Mouse (Mus musculus): ENCODE results near the gene Hist1h4d. TPM values are rescaled to one million over a fixed set of nuclear protein-coding genes. Genes with fewer than 3 reads are reported as not detected.
"Not testable (repeated sequence)": the region's sequence is repeated elsewhere in the genome, so short reads cannot be mapped to it uniquely, and the experiment has no call there.

The Hist1h4d gene
- polyA plus RNA-seq, 1 experiment from 2014 or later = 102 TPM

DNA sequence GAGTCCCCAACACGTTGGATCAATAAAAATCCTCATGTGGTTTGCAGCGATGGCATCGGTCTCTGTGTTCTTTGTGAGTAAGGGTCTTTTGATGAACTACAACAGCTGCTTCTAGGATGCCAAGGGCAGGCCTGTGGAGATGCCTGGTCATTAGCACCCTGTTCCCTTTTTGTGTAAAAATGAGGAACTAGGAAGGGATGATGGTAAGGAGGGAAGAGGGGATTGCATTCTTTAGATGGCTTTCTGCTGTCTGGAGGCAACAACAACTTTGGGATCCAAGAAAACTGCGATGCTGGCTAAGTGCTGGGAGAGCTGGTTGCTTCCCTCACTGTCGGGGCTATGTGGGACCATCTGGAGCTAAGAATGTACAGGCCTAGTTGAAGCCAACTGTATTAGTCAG is 43.1 kb upstream of the Hist1h4d start:
- H3K27ac ChIP-seq (ENCODE audit: low read length) = no peak overlapping the region
- no peak overlapping the region for H3K9ac ChIP-seq (replicated peaks; ENCODE audit: low read length)
- H3K4me1 ChIP-seq (ENCODE audit: insufficient read depth, low read length) = peaks cover 28% of the 10 kb centered on the region

GRCm38 (mm10) chr13:23539821-23540220 is 41.6 kb upstream of the Hist1h4d start:
- H3K9ac ChIP-seq (replicated peaks; ENCODE audit: low read length); H3K27ac ChIP-seq (ENCODE audit: low read length); H3K27me3 ChIP-seq (ENCODE audit: insufficient read depth, low read length); H3K4me2 ChIP-seq (replicated peaks; ENCODE audit: low read depth, low read length); H3K9me3 ChIP-seq (ENCODE audit: low read length); H3K36me3 ChIP-seq (ENCODE audit: insufficient read depth, low read length); H3K4me3 ChIP-seq (ENCODE audit: low read length); ATAC-seq (ENCODE audit: low FRiP score, low TSS enrichment): not testable (repeated sequence)
- WGBS = 67% methylated on average over 1 of the region's 1 CpGs
- H3K4me1 ChIP-seq (ENCODE audit: insufficient read depth, low read length) = peaks cover 20% of the 10 kb centered on the region

More for the DNA sequence above, 43.1 kb upstream of the Hist1h4d start:
- no peak overlapping the region for H3K4me2 ChIP-seq (replicated peaks; ENCODE audit: low read depth, low read length)
- no peaks in the 10 kb centered on the region for H3K27me3 ChIP-seq (ENCODE audit: insufficient read depth, low read length)
- WGBS = 63% methylated on average over 5 of the region's 5 CpGs
- ATAC-seq (ENCODE audit: low FRiP score, low TSS enrichment) = no peak
- no peaks in the 10 kb centered on the region for H3K36me3 ChIP-seq (ENCODE audit: insufficient read depth, low read length)
- no peaks in the 10 kb centered on the region for H3K9me3 ChIP-seq (ENCODE audit: low read length)
- H3K4me3 ChIP-seq (ENCODE audit: low read length) = no peak overlapping the region

GRCm38 (mm10) chr13:23541497-23541896 is 39.9 kb upstream of the Hist1h4d start:
- 82% methylated on average over 3 of the region's 3 CpGs for WGBS
- no peak overlapping the region for H3K9ac ChIP-seq (replicated peaks; ENCODE audit: low read length)
- peaks cover 15% of the 10 kb centered on the region for H3K4me1 ChIP-seq (ENCODE audit: insufficient read depth, low read length)
- no peak overlapping the region for H3K4me2 ChIP-seq (replicated peaks; ENCODE audit: low read depth, low read length)
- H3K9me3 ChIP-seq (ENCODE audit: low read length) = no peaks in the 10 kb centered on the region
- H3K36me3 ChIP-seq (ENCODE audit: insufficient read depth, low read length) = no peaks in the 10 kb centered on the region
- no peak overlapping the region for H3K4me3 ChIP-seq (ENCODE audit: low read length)
- H3K27ac ChIP-seq (ENCODE audit: low read length) = no peak overlapping the region
- ATAC-seq (ENCODE audit: low FRiP score, low TSS enrichment) = no peak
- H3K27me3 ChIP-seq (ENCODE audit: insufficient read depth, low read length) = no peaks in the 10 kb centered on the region

- Histone ChIP-seq H3K9ac (replicated peaks; ENCODE audit: low read length) (peak overlapping the region; percentile 74), H3K27ac (ENCODE audit: low read length) (peak overlapping the region; percentile 92), H3K4me3 (ENCODE audit: low read length) (peak overlapping the region; percentile 54), H3K4me2 (replicated peaks; ENCODE audit: low read depth, low read length) (peak overlapping the region; percentile 56)
- 4% methylated on average over 3 of the region's 3 CpGs for WGBS
- H3K4me1 ChIP-seq (ENCODE audit: insufficient read depth, low read length); ATAC-seq (ENCODE audit: low FRiP score, low TSS enrichment); H3K9me3 ChIP-seq (ENCODE audit: low read length); H3K36me3 ChIP-seq (ENCODE audit: insufficient read depth, low read length); H3K27me3 ChIP-seq (ENCODE audit: insufficient read depth, low read length): not testable (repeated sequence)
These were observed 39.0 kb upstream of the Hist1h4d start for GRCm38 (mm10) chr13:23542225-23542980.

DNA sequence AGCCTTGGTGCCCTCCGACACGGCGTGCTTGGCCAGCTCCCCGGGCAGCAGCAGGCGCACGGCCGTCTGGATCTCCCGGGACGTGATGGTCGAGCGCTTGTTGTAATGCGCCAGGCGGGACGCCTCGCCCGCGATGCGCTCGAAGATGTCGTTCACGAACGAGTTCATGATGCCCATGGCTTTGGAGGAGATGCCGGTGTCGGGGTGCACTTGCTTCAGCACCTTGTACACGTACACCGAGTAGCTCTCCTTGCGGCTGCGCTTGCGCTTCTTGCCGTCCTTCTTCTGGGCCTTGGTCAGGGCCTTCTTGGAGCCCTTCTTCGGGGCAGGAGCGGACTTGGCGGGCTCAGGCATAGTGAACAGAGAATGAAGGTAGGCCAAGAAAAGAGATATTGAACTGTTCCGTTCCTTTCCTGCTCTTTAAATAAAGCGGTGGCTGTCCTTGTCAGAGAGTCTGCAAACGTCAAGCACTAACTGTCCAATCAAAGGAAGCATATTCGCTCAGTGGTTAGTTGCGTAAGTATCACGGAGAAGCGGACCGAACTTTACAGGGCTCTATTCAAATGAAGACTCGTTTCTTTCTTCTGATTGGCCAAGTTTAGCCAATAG is 38.3 kb upstream of the Hist1h4d start, which contains the start of gene Hist1h2bh:
Hist1h2bh (minus strand) TSS at position 394 of the 609 bp plus-strand sequence.
- Histone ChIP-seq H3K4me3 (ENCODE audit: low read length) (peak within 1 kb of the TSS; percentile 54), H3K9ac (replicated peaks; ENCODE audit: low read length) (peak within 1 kb of the TSS; percentile 74), H3K4me2 (replicated peaks; ENCODE audit: low read depth, low read length) (peak within 1 kb of the TSS; percentile 86), H3K27ac (ENCODE audit: low read length) (peak within 1 kb of the TSS; percentile 97)
- peak; percentile 96 for ATAC-seq (ENCODE audit: low FRiP score, low TSS enrichment)
- not testable (repeated sequence) for H3K27me3 ChIP-seq (ENCODE audit: insufficient read depth, low read length); H3K36me3 ChIP-seq (ENCODE audit: insufficient read depth, low read length); H3K9me3 ChIP-seq (ENCODE audit: low read length); H3K4me1 ChIP-seq (ENCODE audit: insufficient read depth, low read length)
- whole genome bisulfite sequencing = under 1% methylated on average over 30 of the region's 42 CpGs

DNA sequence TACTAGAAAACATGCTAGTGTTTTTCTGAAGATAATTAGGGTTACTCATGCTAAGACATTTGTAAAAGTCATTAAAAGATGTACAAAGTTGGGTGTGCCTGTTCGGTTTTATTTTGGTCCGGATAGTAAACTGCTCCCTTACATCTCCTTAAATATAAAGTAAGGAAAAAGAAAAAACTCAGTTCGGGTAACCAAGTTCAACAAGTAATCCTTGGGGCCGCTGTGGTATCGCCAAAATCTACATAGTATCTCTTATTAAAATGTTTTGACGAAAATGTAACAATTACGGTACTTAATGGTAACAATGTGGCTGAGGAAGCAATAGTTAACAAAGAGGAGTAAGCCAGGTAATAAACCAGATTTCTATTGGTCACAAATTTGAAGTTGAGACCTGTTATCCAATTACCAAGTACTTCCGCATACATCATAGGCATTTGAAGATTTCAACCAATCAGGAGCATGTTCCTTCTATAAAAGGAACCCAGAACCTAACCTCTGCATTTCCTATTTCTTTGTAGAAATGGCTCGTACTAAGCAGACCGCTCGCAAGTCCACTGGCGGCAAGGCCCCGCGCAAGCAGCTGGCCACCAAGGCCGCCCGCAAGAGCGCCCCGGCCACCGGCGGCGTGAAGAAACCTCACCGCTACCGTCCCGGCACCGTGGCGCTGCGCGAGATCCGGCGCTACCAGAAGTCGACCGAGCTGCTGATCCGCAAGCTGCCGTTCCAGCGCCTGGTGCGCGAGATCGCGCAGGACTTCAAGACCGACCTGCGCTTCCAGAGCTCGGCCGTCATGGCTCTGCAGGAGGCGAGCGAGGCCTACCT is 37.2 kb upstream of the Hist1h4d start, which contains the start of gene Hist1h3f:
Hist1h3f (plus strand) TSS at position 88 of the 822 bp plus-strand sequence.
- Histone ChIP-seq H3K4me1 (ENCODE audit: insufficient read depth, low read length) (peaks cover 5% of the 10 kb centered on the region; the same call in 1 of the 2 replicates), H3K4me2 (replicated peaks; ENCODE audit: low read depth, low read length) (peak within 1 kb of the TSS; percentile 86), H3K36me3 (ENCODE audit: insufficient read depth, low read length) (no peaks in the 10 kb centered on the region), H3K9me3 (ENCODE audit: low read length) (no peaks in the 10 kb centered on the region), H3K27me3 (ENCODE audit: insufficient read depth, low read length) (no peaks in the 10 kb centered on the region), H3K27ac (ENCODE audit: low read length) (peak within 1 kb of the TSS; percentile 97), H3K9ac (replicated peaks; ENCODE audit: low read length) (peak within 1 kb of the TSS; percentile 74), H3K4me3 (ENCODE audit: low read length) (peak within 1 kb of the TSS; percentile 54)
- WGBS = under 1% methylated on average over 25 of the region's 45 CpGs
- ATAC-seq (ENCODE audit: low FRiP score, low TSS enrichment) = peak; percentile 93

DNA sequence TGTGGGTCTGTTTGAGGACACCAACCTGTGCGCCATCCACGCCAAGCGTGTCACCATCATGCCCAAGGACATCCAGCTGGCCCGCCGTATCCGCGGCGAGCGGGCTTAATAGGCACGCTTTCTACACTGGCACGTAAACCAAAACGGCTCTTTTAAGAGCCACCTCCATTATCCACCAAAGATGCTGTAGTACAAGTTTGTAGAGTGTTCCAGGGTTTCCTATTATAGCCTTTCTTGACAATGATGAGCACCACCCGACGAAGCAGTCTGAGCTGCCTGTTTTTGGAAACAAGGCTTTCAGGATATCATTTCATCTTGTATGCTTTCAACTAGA is 36.6 kb upstream of the Hist1h4d start:
- WGBS = 0% methylated on average over 12 of the region's 14 CpGs
- not testable (repeated sequence) for H3K27me3 ChIP-seq (ENCODE audit: insufficient read depth, low read length); H3K36me3 ChIP-seq (ENCODE audit: insufficient read depth, low read length); H3K4me1 ChIP-seq (ENCODE audit: insufficient read depth, low read length); H3K9me3 ChIP-seq (ENCODE audit: low read length)
- ATAC-seq (ENCODE audit: low FRiP score, low TSS enrichment) = peak; percentile 7; the same call in 1 of the 2 replicates
- peak overlapping the region; percentile 46 for H3K4me2 ChIP-seq (replicated peaks; ENCODE audit: low read depth, low read length)
- H3K9ac ChIP-seq (replicated peaks; ENCODE audit: low read length) = peak overlapping the region; percentile 66; the same call in 1 of the 2 replicates
- H3K4me3 ChIP-seq (ENCODE audit: low read length) = peak overlapping the region; percentile 51
- peak overlapping the region; percentile 90; the same call in 1 of the 2 replicates for H3K27ac ChIP-seq (ENCODE audit: low read length)

DNA sequence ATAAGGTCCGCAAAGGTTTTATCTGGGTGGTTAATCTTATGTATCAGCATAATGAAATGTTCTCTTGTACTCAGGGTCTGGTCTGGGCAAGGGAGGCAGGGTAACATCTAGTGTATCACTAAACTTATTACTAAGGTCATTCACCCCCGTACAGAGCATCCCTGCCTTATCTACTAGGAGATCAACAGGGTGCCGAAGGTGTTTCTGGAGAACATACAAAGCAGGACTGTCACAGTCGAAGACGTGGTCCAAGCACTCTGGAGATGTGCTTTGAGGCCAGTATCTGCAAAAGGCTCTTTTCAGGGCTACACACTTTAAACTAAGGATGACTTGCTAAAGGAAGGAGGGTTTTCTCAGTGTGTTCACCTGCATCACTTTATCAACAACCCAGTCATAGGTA is 34.7 kb upstream of the Hist1h4d start:
- H3K27me3 ChIP-seq (ENCODE audit: insufficient read depth, low read length) = no peaks in the 10 kb centered on the region
- no peak overlapping the region for H3K4me3 ChIP-seq (ENCODE audit: low read length)
- no peaks in the 10 kb centered on the region for H3K9me3 ChIP-seq (ENCODE audit: low read length)
- H3K4me1 ChIP-seq (ENCODE audit: insufficient read depth, low read length) = peaks cover 6% of the 10 kb centered on the region
- no peak overlapping the region for H3K27ac ChIP-seq (ENCODE audit: low read length)
- WGBS = 72% methylated on average over 5 of the region's 5 CpGs
- ATAC-seq (ENCODE audit: low FRiP score, low TSS enrichment) = no peak
- no peak overlapping the region for H3K4me2 ChIP-seq (replicated peaks; ENCODE audit: low read depth, low read length)
- H3K36me3 ChIP-seq (ENCODE audit: insufficient read depth, low read length) = no peaks in the 10 kb centered on the region
- H3K9ac ChIP-seq (replicated peaks; ENCODE audit: low read length) = no peak overlapping the region

DNA sequence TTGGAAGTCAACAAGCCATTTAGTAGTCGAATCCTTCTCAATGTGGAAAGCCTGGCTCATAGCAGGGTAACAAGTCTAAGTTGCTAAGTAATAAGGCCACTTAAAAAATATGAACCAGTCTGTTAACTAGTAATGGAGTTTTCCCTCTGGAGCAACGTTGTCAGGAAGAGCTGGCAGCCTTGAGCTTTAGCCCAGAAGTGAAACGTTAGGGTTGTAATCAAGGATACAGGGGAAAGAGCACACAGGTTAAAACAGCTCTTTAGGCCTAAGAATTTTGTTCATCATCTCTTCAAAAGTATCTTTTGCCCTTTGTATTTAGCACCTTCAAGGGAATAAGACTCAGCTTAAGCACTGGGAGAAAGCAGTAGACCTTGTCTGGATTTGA is 30.6 kb upstream of the Hist1h4d start:
- ATAC-seq (ENCODE audit: low FRiP score, low TSS enrichment) = no peak
- WGBS = 0% methylated on average over 3 of the region's 3 CpGs
- peak overlapping the region; percentile 52 for H3K4me3 ChIP-seq (ENCODE audit: low read length)

More for the DNA sequence above, 30.6 kb upstream of the Hist1h4d start:
- Histone ChIP-seq H3K36me3 (ENCODE audit: insufficient read depth, low read length) (no peaks in the 10 kb centered on the region), H3K9me3 (ENCODE audit: low read length) (no peaks in the 10 kb centered on the region), H3K9ac (replicated peaks; ENCODE audit: low read length) (peak overlapping the region; percentile 69), H3K27ac (ENCODE audit: low read length) (peak overlapping the region; percentile 96), H3K4me1 (ENCODE audit: insufficient read depth, low read length) (peaks cover 14% of the 10 kb centered on the region), H3K4me2 (replicated peaks; ENCODE audit: low read depth, low read length) (peak overlapping the region; percentile 68), H3K27me3 (ENCODE audit: insufficient read depth, low read length) (no peaks in the 10 kb centered on the region)

Measured in kidney, embryonic 16.5 days (tissue).